Mouse (Mus musculus) E14TG2a.4 (cell line): Measurements from ENCODE around the gene Lrp5.

Experiments used
- CTCF ChIP-seq: conservative IDR thresholded peaks from 2 replicates; pipeline ENCODE4 v1.5.1; 2014; ENCODE audit warnings: low read length
- POU5F1 ChIP-seq: IDR thresholded peaks from 2 replicates; pipeline ENCODE4 v1.6.1; 2014; ENCODE audit warnings: low read length, borderline replicate concordance

DNA sequence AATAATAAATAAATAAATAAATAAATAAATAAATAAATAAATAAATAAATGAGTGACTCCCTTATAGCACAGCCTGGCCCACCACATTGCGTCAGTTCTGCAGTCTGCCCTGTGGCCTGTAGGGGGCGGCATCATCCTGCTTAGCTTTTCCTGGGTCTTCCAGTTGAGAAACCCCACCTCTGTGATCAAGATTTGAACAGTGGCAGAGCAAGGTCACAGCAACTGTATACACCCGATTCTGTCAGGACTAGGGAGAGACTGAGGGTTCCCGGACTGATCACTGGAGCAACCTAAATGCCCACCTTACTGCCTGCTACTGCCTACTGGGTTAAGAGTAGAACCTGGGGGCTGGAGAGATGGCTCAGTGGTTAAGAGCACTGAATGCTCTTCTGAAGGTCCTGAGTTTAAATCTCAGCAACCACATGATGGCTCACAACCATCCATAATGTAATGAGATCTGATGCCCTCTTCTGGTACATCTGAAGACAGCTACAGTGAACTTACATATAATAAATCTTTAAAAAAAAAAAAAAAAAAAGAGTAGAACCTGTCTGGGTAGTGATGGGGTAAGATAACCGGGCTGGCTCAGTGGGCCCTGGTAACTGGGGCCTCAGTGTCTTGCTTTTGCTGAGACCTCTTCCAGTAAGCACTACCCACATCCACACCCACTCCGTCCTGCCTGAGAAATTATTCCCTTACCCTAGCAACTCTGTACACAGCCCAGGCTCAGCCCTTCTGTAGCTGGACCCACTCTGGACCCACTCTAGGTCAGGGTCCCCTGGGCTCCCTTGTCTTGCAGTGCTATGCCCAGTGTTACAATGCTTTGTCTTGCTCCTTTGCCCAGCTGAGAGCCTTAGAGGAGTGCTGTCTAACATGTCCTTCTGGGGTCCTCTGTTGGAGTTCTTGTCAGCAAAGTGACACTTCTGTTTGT, 13.4 kb upstream of the Lrp5 start:
- TF ChIP-seq CTCF (peak; percentile 98), POU5F1 (no peak)
